Mouse (Mus musculus): ENCODE results near the gene Glis1.

DNA sequence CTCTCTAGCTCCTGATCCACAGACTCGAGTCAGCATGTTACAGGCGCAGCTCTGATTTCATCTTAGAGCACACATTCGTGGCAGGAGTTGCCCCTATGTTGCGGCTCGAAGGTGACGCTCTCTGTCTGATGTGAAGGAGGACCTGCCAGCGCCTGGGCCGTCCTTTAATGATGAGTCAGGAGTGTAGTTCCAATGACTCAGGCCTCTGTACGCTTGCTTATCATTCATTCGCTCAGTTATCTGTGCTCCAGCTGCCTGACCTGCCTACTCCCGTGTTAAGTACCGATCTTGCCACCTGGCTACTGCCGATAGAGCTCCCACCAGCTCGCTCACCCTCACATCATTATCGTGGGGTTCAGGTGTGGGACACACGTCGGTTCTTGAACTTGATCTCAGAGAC is 24.5 kb downstream of the Glis1 start:
- TF ChIP-seq CTCF (IDR thresholded peaks at IDR 0.05; ENCODE audit: low read depth), result no peak
- no peak for TF ChIP-seq EP300 (optimal IDR thresholded peaks at IDR 0.05)
